Mouse (Mus musculus): ENCODE measurements around the gene Plod3. TPM values are rescaled to one million over a fixed set of nuclear protein-coding genes. Genes with fewer than 3 reads are reported as not detected.

The Plod3 gene
- total RNA-seq, 2 experiments from 2014 or later = 32.5 to 39.6 TPM

GRCm38 (mm10) chr5:136961983-136962461 lies 24.8 kb upstream of the Plod3 start:
- intact Hi-C loops (cut with DNase I) = no loop called here
- DNase-seq (ENCODE audit: extremely low spot score in 1 of 2, low spot score in 2 of 2) = peak; percentile 88 to 94

- intact Hi-C loops (cut with DNase I) = no loop called here
- peak; percentile 66 to 89 for DNase-seq (ENCODE audit: extremely low spot score in 1 of 2, low spot score in 2 of 2)
These were observed 24.3 kb upstream of the Plod3 start for GRCm38 (mm10) chr5:136962501-136962900.

- intact Hi-C loops (cut with DNase I) = no loop called here
- no peak for DNase-seq (ENCODE audit: extremely low spot score in 1 of 2, low spot score in 2 of 2)
These were observed 23.8 kb upstream of the Plod3 start for GRCm38 (mm10) chr5:136962966-136963540.

- intact Hi-C loops (cut with DNase I) = no loop called here
- no peak for DNase-seq (ENCODE audit: extremely low spot score in 1 of 2, low spot score in 2 of 2)
These were observed 21.6 kb upstream of the Plod3 start for GRCm38 (mm10) chr5:136965210-136965609.

GRCm38 (mm10) chr5:136965686-136966085 lies 21.1 kb upstream of the Plod3 start:
- no peak for DNase-seq (ENCODE audit: extremely low spot score in 1 of 2, low spot score in 2 of 2)
- intact Hi-C loops (cut with DNase I) = no loop called here

- intact Hi-C loops (cut with DNase I) = no loop called here
- DNase-seq (ENCODE audit: extremely low spot score in 1 of 2, low spot score in 2 of 2) = no peak
These were observed 20.5 kb upstream of the Plod3 start, which contains the start of gene Cldn15 for GRCm38 (mm10) chr5:136966331-136966730. Gene Cldn15, plus strand, starts transcription at chr5:136966616.

GRCm38 (mm10) chr5:136966861-136967455 lies 19.9 kb upstream of the Plod3 start:
- intact Hi-C loops (cut with DNase I) = no loop called here

GRCm38 (mm10) chr5:136967592-136967991 lies 19.2 kb upstream of the Plod3 start:
- DNase-seq (ENCODE audit: extremely low spot score in 1 of 2, low spot score in 2 of 2) = peak in 1 of 2 experiments; percentile 68
- intact Hi-C loops (cut with DNase I) = no loop called here

More at GRCm38 (mm10) chr5:136966861-136967455, 19.9 kb upstream of the Plod3 start:
- no peak for DNase-seq (ENCODE audit: extremely low spot score in 1 of 2, low spot score in 2 of 2)

GRCm38 (mm10) chr5:136970703-136971102 lies 16.1 kb upstream of the Plod3 start:
- peak in 1 of 2 experiments; percentile 73 for DNase-seq (ENCODE audit: extremely low spot score in 1 of 2, low spot score in 2 of 2)
- intact Hi-C loops (cut with DNase I) = no loop called here

GRCm38 (mm10) chr5:136973670-136974069 lies 13.1 kb upstream of the Plod3 start:
- intact Hi-C loops (cut with DNase I) = no loop called here
- DNase-seq (ENCODE audit: extremely low spot score in 1 of 2, low spot score in 2 of 2) = no peak

GRCm38 (mm10) chr5:136977769-136978168 lies 9.1 kb upstream of the Plod3 start:
- intact Hi-C loops (cut with DNase I) = no loop called here
- DNase-seq (ENCODE audit: extremely low spot score in 1 of 2, low spot score in 2 of 2) = no peak

GRCm38 (mm10) chr5:136979762-136980161 lies 7.1 kb upstream of the Plod3 start:
- no peak for DNase-seq (ENCODE audit: extremely low spot score in 1 of 2, low spot score in 2 of 2)
- intact Hi-C loops (cut with DNase I) = no loop called here

- intact Hi-C loops (cut with DNase I) = no loop called here
- DNase-seq (ENCODE audit: extremely low spot score in 1 of 2, low spot score in 2 of 2) = no peak
These were observed 5.8 kb upstream of the Plod3 start for GRCm38 (mm10) chr5:136980974-136981373.

- DNase-seq (ENCODE audit: extremely low spot score in 1 of 2, low spot score in 2 of 2) = no peak
- intact Hi-C loops (cut with DNase I) = no loop called here
These were observed 4.4 kb upstream of the Plod3 start for GRCm38 (mm10) chr5:136982338-136982930.

- intact Hi-C loops (cut with DNase I) = no loop called here
- no peak for DNase-seq (ENCODE audit: extremely low spot score in 1 of 2, low spot score in 2 of 2)
These were observed 2.0 kb upstream of the Plod3 start for GRCm38 (mm10) chr5:136984828-136985227.

- peak; percentile 65 to 88 for DNase-seq (ENCODE audit: extremely low spot score in 1 of 2, low spot score in 2 of 2)
- intact Hi-C loops (cut with DNase I) = no loop called here
These were observed 517 bp downstream of the Plod3 start for GRCm38 (mm10) chr5:136987138-136987933.

GRCm38 (mm10) chr5:136987934-136988271 lies 1.1 kb downstream of the Plod3 start, which contains the start of gene Znhit1:
Gene Znhit1, minus strand, starts transcription at chr5:136988021.
- intact Hi-C loops (cut with DNase I) = no loop called here
- no peak for DNase-seq (ENCODE audit: extremely low spot score in 1 of 2, low spot score in 2 of 2)

- intact Hi-C loops (cut with DNase I) = no loop called here
- DNase-seq (ENCODE audit: extremely low spot score in 1 of 2, low spot score in 2 of 2) = peak; percentile 54 to 75
These were observed 1.6 kb downstream of the Plod3 start for GRCm38 (mm10) chr5:136988420-136988819.

- no peak for DNase-seq (ENCODE audit: extremely low spot score in 1 of 2, low spot score in 2 of 2)
- intact Hi-C loops (cut with DNase I) = no loop called here
These were observed 3.0 kb downstream of the Plod3 start for GRCm38 (mm10) chr5:136989801-136990200.

Data from left cerebral cortex, postnatal 10 days (tissue).